Comparison of ENCODE assay signal across 8 mouse cellular contexts in genomic region chr2:109675973-109676617, GRCm38 (mm10). TPM values are rescaled to one million over a fixed set of nuclear protein-coding genes. Genes with fewer than 3 reads are reported as not detected.
DNase-seq lines count a peak whose midpoint lies in the region; ATAC-seq lines count a peak whose summit lies in the region.

No protein-coding gene starts in this region.

- ATAC-seq in forebrain, embryonic 14.5 days: no peak
- peak; percentile 65 for ATAC-seq in intestine, embryonic 15.5 days
- ATAC-seq in neural tube, embryonic 14.5 days (ENCODE audit: low read depth): no peak
- ATAC-seq in activated CD4-positive, CD25-positive, alpha-beta regulatory T cell, adult 4 months: no peak

- H3K27me3 ChIP-seq in forebrain, embryonic 14.5 days (replicated peaks; ENCODE audit: control insufficient read depth, insufficient read depth, low read length): peaks cover 46% of the 10 kb centered on the region
- H3K27me3 ChIP-seq in intestine, embryonic 15.5 days (replicated peaks): peaks cover 55% of the 10 kb centered on the region
- H3K27me3 ChIP-seq in neural tube, embryonic 14.5 days (ENCODE audit: control insufficient read depth, insufficient read depth, low read length): peaks cover 34% of the 10 kb centered on the region

- H3K36me3 ChIP-seq in forebrain, embryonic 14.5 days (ENCODE audit: control insufficient read depth, insufficient read depth, low read length): no peaks in the 10 kb centered on the region
- H3K36me3 ChIP-seq in intestine, embryonic 15.5 days: no peaks in the 10 kb centered on the region
- H3K36me3 ChIP-seq in neural tube, embryonic 14.5 days (ENCODE audit: control insufficient read depth, insufficient read depth, low read length): no peaks in the 10 kb centered on the region

- H3K4me3 ChIP-seq in forebrain, embryonic 14.5 days (ENCODE audit: low read depth, low read length): peak overlapping the region; percentile 43
- peak overlapping the region; percentile 14; the same call in 1 of the 2 replicates for H3K4me3 ChIP-seq in intestine, embryonic 15.5 days (replicated peaks)
- peak overlapping the region; percentile 58 for H3K4me3 ChIP-seq in neural tube, embryonic 14.5 days (ENCODE audit: low read depth, low read length)

- H3K9me3 ChIP-seq in forebrain, embryonic 14.5 days (replicated peaks; ENCODE audit: control insufficient read depth, low read length): no peaks in the 10 kb centered on the region
- H3K9me3 ChIP-seq in intestine, embryonic 15.5 days: no peaks in the 10 kb centered on the region
- no peaks in the 10 kb centered on the region for H3K9me3 ChIP-seq in neural tube, embryonic 14.5 days (ENCODE audit: control insufficient read depth, low read length)

- DNase-seq in layer of hippocampus, postnatal 10 days (ENCODE audit: low spot score in 2 of 2): peak; percentile 54 to 63
- DNase-seq in layer of hippocampus, adult 8-10 months (ENCODE audit: low spot score in 2 of 2): no peak
- DNase-seq in cerebellum, adult 11 months: peak; percentile 46
- peak; percentile 64 for DNase-seq in forebrain, embryonic 14.5 days (ENCODE audit: low spot score)
- peak; percentile 56 for DNase-seq in liver

- H3K27ac ChIP-seq in forebrain, embryonic 14.5 days (ENCODE audit: low read depth, low read length): no peak overlapping the region
- H3K27ac ChIP-seq in intestine, embryonic 15.5 days: no peak overlapping the region
- no peak overlapping the region for H3K27ac ChIP-seq in neural tube, embryonic 14.5 days (ENCODE audit: low read depth, low read length)

- peak overlapping the region; percentile 68 for H3K4me2 ChIP-seq in forebrain, embryonic 14.5 days (ENCODE audit: low read length)
- H3K4me2 ChIP-seq in intestine, embryonic 15.5 days (replicated peaks): peak overlapping the region; percentile 55
- peak overlapping the region; percentile 95 for H3K4me2 ChIP-seq in neural tube, embryonic 14.5 days (ENCODE audit: low read depth, low read length)

- H3K4me1 ChIP-seq in forebrain, embryonic 14.5 days (ENCODE audit: control insufficient read depth, insufficient read depth, low read length): peaks cover 13% of the 10 kb centered on the region; the same call in 1 of the 2 replicates
- H3K4me1 ChIP-seq in intestine, embryonic 15.5 days (replicated peaks): peaks cover 24% of the 10 kb centered on the region
- peaks cover 6% of the 10 kb centered on the region; the same call in 1 of the 2 replicates for H3K4me1 ChIP-seq in neural tube, embryonic 14.5 days (ENCODE audit: control insufficient read depth, insufficient read depth, low read length)

- H3K9ac ChIP-seq in forebrain, embryonic 14.5 days (ENCODE audit: low read length): no peak overlapping the region; the same call in 1 of the 2 replicates
- no peak overlapping the region for H3K9ac ChIP-seq in intestine, embryonic 15.5 days
- peak overlapping the region; percentile 84; the same call in 1 of the 2 replicates for H3K9ac ChIP-seq in neural tube, embryonic 14.5 days (replicated peaks; ENCODE audit: low read depth, low read length)

- WGBS in forebrain, embryonic 14.5 days: under 1% methylated on average over 29 of the region's 29 CpGs
- WGBS in intestine, embryonic 15.5 days: 1% methylated on average over 29 of the region's 29 CpGs
- WGBS in neural tube, embryonic 14.5 days: 2% methylated on average over 29 of the region's 29 CpGs

RNA-seq across cellular contexts. Expression of gene Bdnf, which starts 1.6 kb away (rescaled TPM):
- total RNA-seq in layer of hippocampus, postnatal 10 days (2021): 10 to 100 TPM; 27.1 to 29.6 TPM
- 10 to 100 TPM; 24.6 to 32.2 (median 29.8) TPM for total RNA-seq in layer of hippocampus, adult 8-10 months (2022)
- 2.0 and 2.9 TPM in 2 replicates for polyA plus RNA-seq in forebrain, embryonic 14.5 days (2014; fragmentation: Nextera tagmentation; extraction: Ambion mirVana)
- polyA plus RNA-seq in intestine, embryonic 15.5 days (2015; fragmentation: Nextera tagmentation; extraction: Ambion mirVana): 2.5 TPM in 2 replicates
- polyA plus RNA-seq in neural tube, embryonic 14.5 days (2014; fragmentation: Nextera tagmentation; extraction: Ambion mirVana): 5.0 and 5.7 TPM in 2 replicates
- under 1 TPM in 1 of 2 experiments, not detected in 1; 0.12 TPM for polyA plus RNA-seq in activated CD4-positive, CD25-positive, alpha-beta regulatory T cell, adult 4 months (2017; shearing (Covaris generic))

Comparison
In these comparisons a context has a peak if more than half of its experiments do, and no peak if none do; other contexts are left out.
1. DNase-seq: peak in layer of hippocampus, postnatal 10 days (2 of 2), cerebellum, adult 11 months (single experiment), forebrain, embryonic 14.5 days (single experiment) and liver (single experiment); none in layer of hippocampus, adult 8-10 months (0 of 2).
2. Peak in every context shown above with its lines, with median percentiles within 50 percentile points of each other: H3K4me2 ChIP-seq and H3K4me3 ChIP-seq.